Mouse (Mus musculus): ENCODE measurements around the gene Zdhhc21. TPM values are rescaled to one million over a fixed set of nuclear protein-coding genes. Genes with fewer than 3 reads are reported as not detected.

The Zdhhc21 gene
- polyA plus RNA-seq, 1 experiment from 2014 or later = 15.1 TPM

- WGBS = 92% methylated on average over 2 of the region's 2 CpGs
- H3K27me3 ChIP-seq (replicated peaks) = no peaks in the 10 kb centered on the region
- H3K4me3 ChIP-seq (replicated peaks) = no peak overlapping the region
- no peaks in the 10 kb centered on the region for H3K36me3 ChIP-seq
- no peaks in the 10 kb centered on the region for H3K9me3 ChIP-seq
- H3K4me1 ChIP-seq = peaks cover 3% of the 10 kb centered on the region; the same call in 1 of the 2 replicates
- ATAC-seq (ENCODE audit: insufficient read depth, low FRiP score, low read depth) = no peak
- no peak overlapping the region for H3K4me2 ChIP-seq
- H3K27ac ChIP-seq = no peak overlapping the region
- H3K9ac ChIP-seq = no peak overlapping the region
These were observed 1.7 kb upstream of the Zdhhc21 start for GRCm38 (mm10) chr4:82861451-82861850.

GRCm38 (mm10) chr4:82860566-82860965 is 808 bp upstream of the Zdhhc21 start:
- Histone ChIP-seq H3K36me3 (no peaks in the 10 kb centered on the region), H3K9me3 (no peaks in the 10 kb centered on the region), H3K4me1 (peaks cover 3% of the 10 kb centered on the region; the same call in 1 of the 2 replicates), H3K27ac (no peak overlapping the region; the same call in 1 of the 2 replicates), H3K4me3 (replicated peaks) (no peak overlapping the region), H3K27me3 (replicated peaks) (no peaks in the 10 kb centered on the region), H3K4me2 (no peak overlapping the region), H3K9ac (no peak overlapping the region)
- ATAC-seq (ENCODE audit: insufficient read depth, low FRiP score, low read depth) = no peak
- WGBS = 41% methylated on average over 3 of the region's 3 CpGs

GRCm38 (mm10) chr4:82858431-82859010 is 1.2 kb downstream of the Zdhhc21 start:
- H3K36me3 ChIP-seq = no peaks in the 10 kb centered on the region
- peak overlapping the region; percentile 80 for H3K27ac ChIP-seq
- peak overlapping the region; percentile 61 for H3K4me2 ChIP-seq
- peaks cover 3% of the 10 kb centered on the region; the same call in 1 of the 2 replicates for H3K4me1 ChIP-seq
- no peaks in the 10 kb centered on the region for H3K27me3 ChIP-seq (replicated peaks)
- peak overlapping the region; percentile 87 for H3K4me3 ChIP-seq (replicated peaks)
- peak overlapping the region; percentile 83 for H3K9ac ChIP-seq
- ATAC-seq (ENCODE audit: insufficient read depth, low FRiP score, low read depth) = no peak
- WGBS = 24% methylated on average over 4 of the region's 4 CpGs
- no peaks in the 10 kb centered on the region for H3K9me3 ChIP-seq

GRCm38 (mm10) chr4:82856986-82857385 is 2.8 kb downstream of the Zdhhc21 start:
- H3K27me3 ChIP-seq (replicated peaks) = no peaks in the 10 kb centered on the region
- H3K9ac ChIP-seq = no peak overlapping the region
- H3K27ac ChIP-seq = no peak overlapping the region
- WGBS = 84% methylated on average over 3 of the region's 3 CpGs
- H3K4me3 ChIP-seq (replicated peaks) = no peak overlapping the region
- no peak for ATAC-seq (ENCODE audit: insufficient read depth, low FRiP score, low read depth)
- H3K9me3 ChIP-seq = no peaks in the 10 kb centered on the region
- H3K36me3 ChIP-seq = no peaks in the 10 kb centered on the region
- peaks cover 3% of the 10 kb centered on the region; the same call in 1 of the 2 replicates for H3K4me1 ChIP-seq
- no peak overlapping the region for H3K4me2 ChIP-seq

- 75% methylated on average over 2 of the region's 2 CpGs for WGBS
These were observed 5.9 kb downstream of the Zdhhc21 start for GRCm38 (mm10) chr4:82853809-82854208.

GRCm38 (mm10) chr4:82848552-82849234 is 11.1 kb downstream of the Zdhhc21 start:
- Histone ChIP-seq H3K9me3 (no peaks in the 10 kb centered on the region), H3K9ac (no peak overlapping the region), H3K4me1 (no peaks in the 10 kb centered on the region), H3K27me3 (replicated peaks) (no peaks in the 10 kb centered on the region), H3K4me3 (replicated peaks) (no peak overlapping the region), H3K36me3 (0 out of 2 replicates have a peak, but pooled peaks cover 3% of the 10 kb centered on the region), H3K27ac (no peak overlapping the region), H3K4me2 (no peak overlapping the region)
- no peak for ATAC-seq (ENCODE audit: insufficient read depth, low FRiP score, low read depth)
- 51% methylated on average over 5 of the region's 5 CpGs for WGBS

More at GRCm38 (mm10) chr4:82853809-82854208, 5.9 kb downstream of the Zdhhc21 start:
- no peak for ATAC-seq (ENCODE audit: insufficient read depth, low FRiP score, low read depth)
- Histone ChIP-seq H3K9me3 (no peaks in the 10 kb centered on the region), H3K4me3 (replicated peaks) (no peak overlapping the region), H3K36me3 (no peaks in the 10 kb centered on the region), H3K9ac (no peak overlapping the region), H3K27me3 (replicated peaks) (no peaks in the 10 kb centered on the region), H3K4me2 (no peak overlapping the region), H3K4me1 (no peaks in the 10 kb centered on the region), H3K27ac (no peak overlapping the region)

- 71% methylated on average over 3 of the region's 3 CpGs for WGBS
- Histone ChIP-seq H3K36me3 (0 out of 2 replicates have a peak, but pooled peaks cover 4% of the 10 kb centered on the region), H3K27ac (no peak overlapping the region), H3K4me1 (no peaks in the 10 kb centered on the region), H3K27me3 (replicated peaks) (no peaks in the 10 kb centered on the region), H3K4me3 (replicated peaks) (no peak overlapping the region), H3K9ac (no peak overlapping the region), H3K4me2 (no peak overlapping the region), H3K9me3 (no peaks in the 10 kb centered on the region)
- ATAC-seq (ENCODE audit: insufficient read depth, low FRiP score, low read depth) = no peak
These were observed 22.1 kb downstream of the Zdhhc21 start for GRCm38 (mm10) chr4:82837526-82838240.

- H3K4me2 ChIP-seq = no peak overlapping the region
- H3K4me1 ChIP-seq = no peaks in the 10 kb centered on the region
- H3K27me3 ChIP-seq (replicated peaks) = no peaks in the 10 kb centered on the region
- no peaks in the 10 kb centered on the region for H3K36me3 ChIP-seq
- H3K27ac ChIP-seq = no peak overlapping the region
- WGBS = 97% methylated on average over 2 of the region's 2 CpGs
- no peak overlapping the region for H3K9ac ChIP-seq
- no peak for ATAC-seq (ENCODE audit: insufficient read depth, low FRiP score, low read depth)
- no peaks in the 10 kb centered on the region for H3K9me3 ChIP-seq
- H3K4me3 ChIP-seq (replicated peaks) = no peak overlapping the region
These were observed 28.6 kb downstream of the Zdhhc21 start for GRCm38 (mm10) chr4:82831155-82831554.

GRCm38 (mm10) chr4:82829429-82829828 is 30.3 kb downstream of the Zdhhc21 start:
- no peaks in the 10 kb centered on the region for H3K4me1 ChIP-seq
- no peak overlapping the region for H3K4me2 ChIP-seq
- 51% methylated on average over 5 of the region's 5 CpGs for WGBS
- no peak for ATAC-seq (ENCODE audit: insufficient read depth, low FRiP score, low read depth)
- H3K4me3 ChIP-seq (replicated peaks) = no peak overlapping the region
- H3K27ac ChIP-seq = no peak overlapping the region
- no peaks in the 10 kb centered on the region for H3K9me3 ChIP-seq
- no peaks in the 10 kb centered on the region for H3K27me3 ChIP-seq (replicated peaks)
- H3K9ac ChIP-seq = no peak overlapping the region
- no peaks in the 10 kb centered on the region for H3K36me3 ChIP-seq

- no peaks in the 10 kb centered on the region for H3K9me3 ChIP-seq
- H3K36me3 ChIP-seq = no peaks in the 10 kb centered on the region
- no peak overlapping the region for H3K4me2 ChIP-seq
- no peaks in the 10 kb centered on the region for H3K27me3 ChIP-seq (replicated peaks)
- no peak for ATAC-seq (ENCODE audit: insufficient read depth, low FRiP score, low read depth)
- WGBS = 58% methylated on average over 2 of the region's 2 CpGs
- no peak overlapping the region for H3K4me3 ChIP-seq (replicated peaks)
- no peaks in the 10 kb centered on the region for H3K4me1 ChIP-seq
- H3K27ac ChIP-seq = no peak overlapping the region
- no peak overlapping the region for H3K9ac ChIP-seq
These were observed 32.8 kb downstream of the Zdhhc21 start for GRCm38 (mm10) chr4:82827001-82827400.

- 79% methylated on average over 5 of the region's 5 CpGs for WGBS
- Histone ChIP-seq H3K36me3 (no peaks in the 10 kb centered on the region), H3K4me1 (no peaks in the 10 kb centered on the region), H3K27me3 (replicated peaks) (no peaks in the 10 kb centered on the region), H3K4me2 (no peak overlapping the region), H3K9ac (no peak overlapping the region), H3K4me3 (replicated peaks) (no peak overlapping the region), H3K9me3 (no peaks in the 10 kb centered on the region), H3K27ac (no peak overlapping the region)
- no peak for ATAC-seq (ENCODE audit: insufficient read depth, low FRiP score, low read depth)
These were observed 41.9 kb downstream of the Zdhhc21 start for GRCm38 (mm10) chr4:82817833-82818232.

- no peak for ATAC-seq (ENCODE audit: insufficient read depth, low FRiP score, low read depth)
These were observed 43.4 kb downstream of the Zdhhc21 start for GRCm38 (mm10) chr4:82816351-82816750.

More at GRCm38 (mm10) chr4:82816351-82816750, 43.4 kb downstream of the Zdhhc21 start:
- H3K4me1 ChIP-seq = no peaks in the 10 kb centered on the region
- no peaks in the 10 kb centered on the region for H3K9me3 ChIP-seq
- H3K9ac ChIP-seq = no peak overlapping the region
- H3K27ac ChIP-seq = no peak overlapping the region
- H3K4me3 ChIP-seq (replicated peaks) = no peak overlapping the region
- no peaks in the 10 kb centered on the region for H3K36me3 ChIP-seq
- no peak overlapping the region for H3K4me2 ChIP-seq
- no peaks in the 10 kb centered on the region for H3K27me3 ChIP-seq (replicated peaks)
- WGBS = 87% methylated on average over 8 of the region's 8 CpGs

Measured in stomach, embryonic 15.5 days (tissue).